Mouse (Mus musculus): Measurements from ENCODE around the gene Fbll1.

Gene Fbll1

GRCm38 (mm10) chr11:35783038-35783437 lies 15.6 kb downstream of the Fbll1 start:
- DNase-seq (ENCODE audit: low spot score in 2 of 2): no peak

- no peak for DNase-seq (ENCODE audit: low spot score in 2 of 2)
These were observed 16.2 kb downstream of the Fbll1 start for GRCm38 (mm10) chr11:35782444-35782843.

GRCm38 (mm10) chr11:35780336-35780735 lies 18.3 kb downstream of the Fbll1 start:
- no peak for DNase-seq (ENCODE audit: low spot score in 2 of 2)

- no peak for DNase-seq (ENCODE audit: low spot score in 2 of 2)
These were observed 22.2 kb downstream of the Fbll1 start for GRCm38 (mm10) chr11:35776452-35776851.

- no peak for DNase-seq (ENCODE audit: low spot score in 2 of 2)
These were observed 23.1 kb downstream of the Fbll1 start for GRCm38 (mm10) chr11:35775606-35776005.

- DNase-seq (ENCODE audit: low spot score in 2 of 2): no peak
These were observed 27.8 kb downstream of the Fbll1 start for GRCm38 (mm10) chr11:35770741-35771504.

- peak; percentile 56 to 62 for DNase-seq (ENCODE audit: low spot score in 2 of 2)
These were observed 28.8 kb downstream of the Fbll1 start for GRCm38 (mm10) chr11:35769746-35770437.

GRCm38 (mm10) chr11:35769188-35769745 lies 29.4 kb downstream of the Fbll1 start, which contains the start of gene Pank3:
Pank3 (plus strand) TSS chr11:35769484.
- DNase-seq (ENCODE audit: low spot score in 2 of 2): peak; percentile 87 to 95

GRCm38 (mm10) chr11:35766845-35767244 lies 31.8 kb downstream of the Fbll1 start:
- DNase-seq (ENCODE audit: low spot score in 2 of 2): no peak

GRCm38 (mm10) chr11:35760627-35761003 lies 38.1 kb downstream of the Fbll1 start:
- no peak for DNase-seq (ENCODE audit: low spot score in 2 of 2)

- DNase-seq (ENCODE audit: low spot score in 2 of 2): no peak
These were observed 38.6 kb downstream of the Fbll1 start for GRCm38 (mm10) chr11:35760001-35760626.

GRCm38 (mm10) chr11:35756411-35757303 lies 42.0 kb downstream of the Fbll1 start:
- no peak for DNase-seq (ENCODE audit: low spot score in 2 of 2)

- no peak for DNase-seq (ENCODE audit: low spot score in 2 of 2)
These were observed 43.1 kb downstream of the Fbll1 start for GRCm38 (mm10) chr11:35755546-35755945.

GRCm38 (mm10) chr11:35754906-35755418 lies 43.7 kb downstream of the Fbll1 start:
- DNase-seq (ENCODE audit: low spot score in 2 of 2): no peak

GRCm38 (mm10) chr11:35750578-35750977 lies 48.1 kb downstream of the Fbll1 start:
- DNase-seq (ENCODE audit: low spot score in 2 of 2): no peak
